Mouse (Mus musculus): ENCODE results near the gene Sync.

- TF ChIP-seq CTCF (IDR thresholded peaks at IDR 0.05; ENCODE audit: control insufficient read depth, insufficient read depth, low read length) (no peak), POLR2A (IDR thresholded peaks at IDR 0.05; ENCODE audit: borderline replicate concordance, control insufficient read depth, low read depth, low read length) (no peak)
These were observed 1.3 kb upstream of the Sync start for GRCm38 (mm10) chr4:129286001-129286682.
